Mouse (Mus musculus) c-Kit-positive CD71-positive TER-119-positive erythroid progenitor cells, embryonic 14.5 days (primary cell): ENCODE data around the gene Ssr1.

Experiments
- DNase-seq: peaks from one replicate; pipeline ENCODE4 v3.0.0-alpha.2; 2013; ENCODE audit warnings: low spot score

Ssr1 gene

GRCm38 (mm10) chr13:37918336-37919261 lies 75.4 kb downstream of the Ssr1 start:
- no peak for DNase-seq
